Mouse (Mus musculus) layer of hippocampus, adult 11-12 months (tissue): ENCODE measurements at regions not wholly inside any gene's neighbourhood (a gene's known extent, or its start where the extent isn't known, plus 50 kb on each side); places are given as distances from the start of the nearest gene placed in this dataset.

Source experiments
- DNase-seq: peaks from one replicate; pipeline ENCODE4 v3.0.0; 2022; ENCODE audit warnings: low spot score

- no peak for DNase-seq
Observed at GRCm38 (mm10) chr13:89375526-89376474, 163.8 kb upstream of the Hapln1 start.

- DNase-seq: no peak
Observed at GRCm38 (mm10) chr13:89378365-89378764, 161.2 kb upstream of the Hapln1 start.

DNA sequence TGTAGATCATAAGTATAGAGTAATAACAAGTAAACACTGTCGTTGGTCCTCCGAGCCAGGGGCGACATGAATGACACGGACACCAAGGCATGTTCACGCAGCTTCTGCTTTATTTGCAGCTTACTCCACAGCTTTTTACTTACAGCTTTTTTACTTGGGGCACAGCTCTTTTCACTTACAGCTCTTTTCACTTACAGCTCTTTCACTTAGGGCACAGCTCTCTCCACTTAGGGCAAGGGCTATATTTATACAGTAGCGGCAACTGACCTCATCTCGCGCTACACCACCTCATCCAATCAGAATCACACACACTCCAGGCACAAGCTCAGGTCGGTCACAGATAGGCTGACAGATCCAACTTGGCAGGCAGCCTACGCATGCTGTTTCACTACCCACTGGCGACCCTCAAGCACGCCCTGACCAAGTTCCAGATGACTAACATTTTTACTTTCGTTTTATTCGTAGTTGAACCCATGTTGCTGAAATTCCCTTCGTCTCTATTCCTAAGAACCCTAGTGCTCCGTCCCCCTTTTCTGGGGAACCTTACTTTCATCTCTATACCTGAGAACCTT, 155.9 kb upstream of the Hapln1 start:
- DNase-seq: peak; percentile 22

GRCm38 (mm10) chr13:89384598-89385145, 154.9 kb upstream of the Hapln1 start:
- DNase-seq: peak; percentile 51

DNA sequence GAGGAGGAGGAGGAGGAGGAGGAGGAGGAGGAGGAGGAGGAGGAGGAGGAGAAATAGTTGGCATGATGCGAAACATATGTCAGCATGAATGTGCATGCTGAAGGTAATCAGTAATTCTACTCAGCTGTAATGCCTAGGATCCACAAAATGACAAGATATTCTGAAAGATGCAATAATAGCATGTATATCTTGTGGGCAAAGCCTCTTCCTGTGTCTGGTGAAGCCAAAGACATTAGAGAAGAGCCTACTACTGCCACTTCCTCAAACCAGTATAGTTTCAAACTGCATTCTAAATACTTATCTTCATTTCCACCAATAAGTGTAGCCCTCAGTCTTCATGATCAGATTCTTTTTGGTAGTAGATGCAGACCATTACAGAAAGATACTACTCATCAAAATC, 152.2 kb upstream of the Hapln1 start:
- DNase-seq: no peak

- no peak for DNase-seq
Observed at GRCm38 (mm10) chr13:89389149-89389548, 150.4 kb upstream of the Hapln1 start.

GRCm38 (mm10) chr13:89394717-89395344, 144.8 kb upstream of the Hapln1 start:
- no peak for DNase-seq

- DNase-seq: no peak
Observed at GRCm38 (mm10) chr13:89395851-89396250, 143.7 kb upstream of the Hapln1 start.

DNA sequence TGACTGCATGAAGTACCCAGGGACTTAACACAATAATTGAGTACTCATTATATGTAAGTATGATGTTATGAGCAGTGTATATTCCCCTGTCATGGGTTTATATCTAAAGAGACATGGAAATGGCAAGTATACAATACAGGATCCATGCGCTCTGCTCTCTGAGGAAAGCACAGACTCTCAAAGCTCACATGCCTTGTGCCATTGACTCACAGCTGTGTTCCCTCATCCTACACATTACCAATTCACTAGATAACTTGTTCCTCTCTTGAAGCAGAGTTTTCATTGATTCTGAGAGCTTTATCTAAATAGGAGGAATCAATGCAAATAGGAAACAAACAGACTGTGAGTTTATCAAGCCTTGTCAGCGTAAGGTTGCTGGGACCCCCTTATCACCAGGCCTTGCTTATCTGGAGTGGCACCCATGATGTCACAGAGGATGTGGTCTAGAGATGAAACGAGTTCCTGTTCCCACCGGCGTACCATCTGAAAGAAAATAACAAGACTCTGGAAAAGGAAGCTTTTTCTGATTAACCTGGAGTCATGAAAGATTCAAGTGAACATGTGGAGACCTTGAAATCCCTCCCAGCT, 138.4 kb upstream of the Hapln1 start:
- DNase-seq: no peak

DNA sequence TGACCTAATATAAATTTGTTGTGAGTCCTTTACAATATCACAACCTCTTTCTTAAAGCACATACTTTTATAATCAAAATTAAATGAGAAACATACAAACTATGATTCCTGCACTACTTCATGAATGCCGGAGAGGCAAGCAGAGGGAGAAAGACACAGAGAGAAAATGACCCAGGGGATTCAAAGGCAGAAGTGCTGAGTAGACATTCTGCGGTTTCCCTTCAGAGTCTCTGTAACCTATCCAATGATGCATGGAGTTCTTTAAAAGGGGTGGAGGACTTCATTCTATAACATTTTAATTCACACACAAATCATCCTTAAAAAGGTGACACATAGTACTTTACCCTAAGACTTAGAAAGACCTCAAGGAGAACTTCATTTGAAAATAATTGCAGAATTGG, 129.1 kb upstream of the Hapln1 start:
- no peak for DNase-seq

DNA sequence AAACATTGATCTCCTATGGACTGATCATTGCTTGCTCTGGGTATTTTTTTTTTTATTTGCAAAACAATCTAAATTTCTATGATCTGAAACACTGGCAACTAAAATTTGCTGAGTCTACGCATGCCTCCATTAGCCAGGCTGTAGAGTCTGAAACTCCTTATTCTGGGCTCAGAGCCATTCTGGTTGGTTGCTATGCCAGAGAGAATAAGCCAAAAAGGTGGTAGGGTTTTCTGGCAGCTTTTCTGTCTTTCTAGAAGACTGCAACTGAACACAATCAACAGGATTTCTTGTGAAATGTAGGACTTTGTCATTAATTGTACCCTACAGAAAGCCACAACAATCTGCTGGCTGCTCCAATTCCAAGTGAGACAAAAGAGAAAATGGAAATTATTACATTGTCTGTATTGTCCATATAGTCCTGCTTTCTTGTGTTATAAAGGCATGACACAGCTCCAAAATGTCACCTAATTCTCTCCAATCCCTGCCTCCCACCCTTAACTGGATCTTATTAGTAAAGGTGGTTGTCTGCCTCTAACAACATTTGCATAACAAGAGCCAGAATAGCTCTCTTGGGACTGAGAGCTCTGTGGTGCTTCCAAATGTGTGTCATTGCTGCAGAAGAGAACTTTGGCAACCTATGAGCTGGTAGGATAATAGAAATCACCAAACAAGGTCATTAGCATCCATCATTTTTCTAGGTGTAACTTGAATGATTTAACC, 126.7 kb upstream of the Hapln1 start:
- peak; percentile 9 for DNase-seq

- no peak for DNase-seq
Observed at GRCm38 (mm10) chr13:89418804-89419203, 120.8 kb upstream of the Hapln1 start.

DNA sequence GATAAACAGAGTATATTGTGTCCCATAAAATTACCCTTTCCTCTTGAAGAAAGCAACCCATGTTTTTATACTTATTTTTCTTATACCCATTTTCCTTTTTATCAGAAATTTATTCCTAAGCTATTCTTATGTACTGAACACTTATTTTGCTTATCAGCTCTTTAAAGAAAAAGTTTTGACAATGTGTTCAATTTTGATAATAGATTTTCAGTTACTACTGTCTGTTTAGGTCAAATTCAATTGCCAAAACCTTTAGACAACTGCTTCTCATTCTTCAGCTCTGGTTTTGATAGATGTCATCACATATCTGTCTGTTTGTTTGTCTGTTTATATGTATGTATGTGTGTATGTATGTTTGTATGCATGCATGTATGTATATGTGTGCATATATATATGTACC, 117.8 kb upstream of the Hapln1 start:
- no peak for DNase-seq

GRCm38 (mm10) chr13:89423491-89423890, 116.1 kb upstream of the Hapln1 start:
- no peak for DNase-seq

GRCm38 (mm10) chr13:89428272-89429071, 111.1 kb upstream of the Hapln1 start:
- DNase-seq: no peak

DNA sequence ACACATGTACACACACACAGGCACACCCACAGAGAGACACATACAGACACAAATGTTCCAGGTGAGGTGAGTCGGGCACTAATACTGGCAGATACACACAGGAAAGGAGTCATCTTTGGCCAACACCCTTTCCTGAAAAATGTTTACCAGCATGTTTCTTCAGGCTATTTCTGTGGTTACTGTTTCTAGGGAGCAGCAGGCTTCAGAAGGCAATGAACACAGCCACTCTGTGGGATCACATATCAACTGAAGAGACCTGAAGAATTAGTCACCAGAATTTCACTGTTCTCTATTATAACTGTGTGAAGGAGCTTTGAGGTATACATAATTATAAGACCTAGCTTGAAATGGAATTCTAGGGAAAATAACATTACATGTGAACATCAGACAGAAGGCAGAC, 94.7 kb upstream of the Hapln1 start:
- DNase-seq: no peak

DNA sequence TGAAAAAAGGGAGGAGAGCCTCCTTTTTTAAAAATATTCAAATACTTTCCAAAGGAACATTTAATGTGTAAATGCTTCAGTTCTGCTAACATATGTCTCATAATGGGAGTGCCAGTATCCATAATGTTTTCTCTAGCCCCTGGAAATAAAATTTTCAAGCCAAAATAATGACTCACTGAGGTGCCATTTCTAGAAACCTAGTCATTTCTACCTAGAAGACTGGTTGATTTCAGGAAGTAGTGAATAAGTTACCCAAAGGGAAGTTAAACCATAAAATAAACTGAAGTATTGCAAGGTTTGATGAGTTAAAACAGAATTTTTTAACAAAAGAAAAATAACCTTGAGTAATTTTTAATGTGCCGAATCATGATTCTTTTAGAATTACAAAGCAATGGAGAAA, 85.8 kb upstream of the Hapln1 start:
- no peak for DNase-seq

DNA sequence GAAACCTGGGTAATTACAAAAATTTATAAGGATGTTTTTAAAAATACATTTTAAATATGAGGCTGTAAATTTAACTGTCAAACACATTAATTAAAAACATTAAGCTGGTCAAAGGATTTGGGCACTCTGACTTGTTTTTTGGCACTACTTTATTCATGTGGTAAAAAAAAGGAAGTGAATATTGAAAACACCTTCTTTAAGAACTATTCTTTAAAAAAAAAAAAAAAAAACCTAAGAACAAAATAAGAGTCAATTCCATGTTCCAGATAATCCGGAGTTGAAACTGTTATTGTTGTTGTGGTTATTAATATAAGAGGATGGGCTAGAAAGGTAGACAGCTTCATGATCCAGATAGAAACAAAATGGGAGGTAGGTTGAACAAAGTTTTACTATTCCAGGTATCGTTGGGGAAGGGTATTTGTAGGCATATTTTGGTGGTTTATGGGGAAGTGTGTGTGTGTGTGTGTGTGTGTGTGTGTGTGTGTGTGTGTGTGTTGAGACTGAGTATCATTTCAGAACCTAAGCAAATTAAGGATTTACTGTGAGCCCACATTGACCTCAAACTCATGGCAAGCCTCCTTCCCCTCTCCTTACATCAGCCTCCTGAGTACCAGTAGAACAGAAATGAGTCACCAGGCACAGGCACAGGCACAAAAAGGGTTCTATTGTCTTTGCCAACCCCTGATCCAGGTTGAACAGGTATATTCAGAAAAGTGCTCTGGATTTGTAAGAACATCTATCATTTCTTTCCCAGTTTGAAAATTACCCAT, 85.2 kb upstream of the Hapln1 start:
- DNase-seq: no peak

- no peak for DNase-seq
Observed at GRCm38 (mm10) chr13:89463746-89464145, 75.8 kb upstream of the Hapln1 start.
